Mouse (Mus musculus): ENCODE data around the gene L2hgdh. TPM values are rescaled to one million over a fixed set of nuclear protein-coding genes. Genes with fewer than 3 reads are reported as not detected.

The L2hgdh gene
- polyA plus RNA-seq, 1 experiment from 2014 or later: 17.3 TPM

DNA sequence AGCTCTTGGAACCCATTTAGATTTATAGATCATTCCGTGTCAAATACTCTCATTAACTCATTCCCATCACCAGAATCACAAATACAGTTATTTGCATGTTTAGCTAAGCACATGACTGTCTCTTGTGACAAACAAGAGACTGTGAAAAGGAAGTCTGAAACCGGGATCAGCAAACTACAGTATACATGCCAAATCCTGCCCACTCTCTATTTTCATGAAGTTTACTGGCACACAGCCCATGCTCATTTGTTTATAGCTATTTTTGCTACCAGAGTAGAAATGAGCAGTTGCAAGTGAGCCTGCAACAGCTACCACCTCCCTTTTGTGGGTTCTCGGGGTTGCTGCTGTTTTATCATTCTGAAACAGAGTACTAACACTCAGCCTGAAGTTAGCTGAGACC lies 79.8 kb downstream of the L2hgdh start:
- H3K4me1 ChIP-seq (ENCODE audit: control insufficient read depth, insufficient read depth, low read length): no peaks in the 10 kb centered on the region
- no peak for ATAC-seq (replicated peaks; ENCODE audit: insufficient number of reproducible peaks, low FRiP score, low TSS enrichment, low read depth)
- no peak overlapping the region for H3K4me2 ChIP-seq (ENCODE audit: low read depth, low read length)
- H3K4me3 ChIP-seq (ENCODE audit: low read depth, low read length): no peak overlapping the region
- WGBS: 92% methylated on average over 3 of the region's 3 CpGs
- H3K27ac ChIP-seq (replicated peaks; ENCODE audit: low read depth, low read length): no peak overlapping the region
- peaks cover 2% of the 10 kb centered on the region for H3K36me3 ChIP-seq (replicated peaks; ENCODE audit: control insufficient read depth, insufficient read depth, low read depth, low read length)
- no peaks in the 10 kb centered on the region for H3K9me3 ChIP-seq (replicated peaks; ENCODE audit: control insufficient read depth, low read length)
- no peaks in the 10 kb centered on the region for H3K27me3 ChIP-seq (ENCODE audit: control insufficient read depth, insufficient read depth, low read length)
- DNase-seq (ENCODE audit: low spot score): no peak
- no peak overlapping the region for H3K9ac ChIP-seq (replicated peaks; ENCODE audit: low read length)

DNA sequence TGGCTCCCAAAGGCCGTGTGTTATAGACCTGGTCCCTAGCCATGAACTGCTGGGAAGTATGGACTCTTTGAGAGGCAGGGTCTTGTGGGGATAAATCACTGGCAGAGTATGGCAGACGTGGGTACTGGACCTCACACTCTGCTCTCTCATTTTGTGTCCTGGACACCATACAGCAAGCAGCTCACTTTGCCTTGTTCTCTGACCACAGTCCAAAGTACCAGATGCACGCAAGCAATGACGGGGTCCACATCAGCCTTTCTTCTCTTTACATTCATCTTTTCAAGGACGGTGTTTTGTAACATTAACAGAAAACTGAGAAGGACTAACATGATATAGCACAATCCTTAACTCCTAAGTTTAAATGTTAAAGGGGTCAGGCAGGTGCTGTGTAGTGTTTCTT lies 81.8 kb downstream of the L2hgdh start:
- no peaks in the 10 kb centered on the region for H3K4me1 ChIP-seq (ENCODE audit: control insufficient read depth, insufficient read depth, low read length)
- WGBS: 86% methylated on average over 5 of the region's 5 CpGs
- H3K27ac ChIP-seq (replicated peaks; ENCODE audit: low read depth, low read length): no peak overlapping the region
- H3K27me3 ChIP-seq (ENCODE audit: control insufficient read depth, insufficient read depth, low read length): no peaks in the 10 kb centered on the region
- no peak overlapping the region for H3K9ac ChIP-seq (replicated peaks; ENCODE audit: low read length)
- peaks cover 2% of the 10 kb centered on the region for H3K36me3 ChIP-seq (replicated peaks; ENCODE audit: control insufficient read depth, insufficient read depth, low read depth, low read length)
- ATAC-seq (replicated peaks; ENCODE audit: insufficient number of reproducible peaks, low FRiP score, low TSS enrichment, low read depth) (no peak), DNase-seq (ENCODE audit: low spot score) (no peak)
- no peak overlapping the region for H3K4me2 ChIP-seq (ENCODE audit: low read depth, low read length)
- no peaks in the 10 kb centered on the region for H3K9me3 ChIP-seq (replicated peaks; ENCODE audit: control insufficient read depth, low read length)
- H3K4me3 ChIP-seq (ENCODE audit: low read depth, low read length): no peak overlapping the region

MicroRNAs within 50 kb of the gene (microRNA counts, 519-probe panel; counts per million panel counts)
- microRNA mmu-miR-681: not detected

Small RNA genes lying within 50 kb of the gene (microRNA-seq; reads per million reads assigned to microRNA genes)
- gene Mir681 (ENCODE audit: borderline number of aligned reads): not detected

Other genes with a start within 250 kb of the L2hgdh start
- gene Vcpkmt, start 141.8 kb downstream of the L2hgdh start, polyA plus RNA-seq (2014; fragmentation: Nextera tagmentation; extraction: Ambion mirVana): 29.9 and 34.7 TPM in 2 replicates
- gene Sos2, start 43.0 kb downstream of the L2hgdh start, polyA plus RNA-seq (2014; fragmentation: Nextera tagmentation; extraction: Ambion mirVana): 11.3 and 13.1 TPM in 2 replicates
- gene Atp5s, start 77 bp upstream of the L2hgdh start, polyA plus RNA-seq (2014; fragmentation: Nextera tagmentation; extraction: Ambion mirVana): 23.3 and 24.1 TPM in 2 replicates
- 0.77 and 0.98 TPM in 2 replicates for gene Cdkl1, start 66.4 kb upstream of the L2hgdh start, polyA plus RNA-seq (2014; fragmentation: Nextera tagmentation; extraction: Ambion mirVana)
- 13.3 and 18.9 TPM in 2 replicates for gene Atl1, start 167.7 kb upstream of the L2hgdh start, polyA plus RNA-seq (2014; fragmentation: Nextera tagmentation; extraction: Ambion mirVana)
- gene Map4k5, start 168.3 kb upstream of the L2hgdh start, polyA plus RNA-seq (2014; fragmentation: Nextera tagmentation; extraction: Ambion mirVana): 46.8 and 47.3 TPM in 2 replicates

Data from embryonic facial prominence, embryonic 11.5 days (tissue).